Mouse (Mus musculus): ENCODE data around the gene Spns3. TPM values are rescaled to one million over a fixed set of nuclear protein-coding genes. Genes with fewer than 3 reads are reported as not detected.

Spns3 gene
- total RNA-seq (2014; rRNA removed; ENCODE audit: low replicate concordance) = not detected in 2 replicates
- 0.04 TPM in 2 replicates for polyA plus RNA-seq (2015; fragmentation: Nextera tagmentation; extraction: Ambion mirVana)

DNA sequence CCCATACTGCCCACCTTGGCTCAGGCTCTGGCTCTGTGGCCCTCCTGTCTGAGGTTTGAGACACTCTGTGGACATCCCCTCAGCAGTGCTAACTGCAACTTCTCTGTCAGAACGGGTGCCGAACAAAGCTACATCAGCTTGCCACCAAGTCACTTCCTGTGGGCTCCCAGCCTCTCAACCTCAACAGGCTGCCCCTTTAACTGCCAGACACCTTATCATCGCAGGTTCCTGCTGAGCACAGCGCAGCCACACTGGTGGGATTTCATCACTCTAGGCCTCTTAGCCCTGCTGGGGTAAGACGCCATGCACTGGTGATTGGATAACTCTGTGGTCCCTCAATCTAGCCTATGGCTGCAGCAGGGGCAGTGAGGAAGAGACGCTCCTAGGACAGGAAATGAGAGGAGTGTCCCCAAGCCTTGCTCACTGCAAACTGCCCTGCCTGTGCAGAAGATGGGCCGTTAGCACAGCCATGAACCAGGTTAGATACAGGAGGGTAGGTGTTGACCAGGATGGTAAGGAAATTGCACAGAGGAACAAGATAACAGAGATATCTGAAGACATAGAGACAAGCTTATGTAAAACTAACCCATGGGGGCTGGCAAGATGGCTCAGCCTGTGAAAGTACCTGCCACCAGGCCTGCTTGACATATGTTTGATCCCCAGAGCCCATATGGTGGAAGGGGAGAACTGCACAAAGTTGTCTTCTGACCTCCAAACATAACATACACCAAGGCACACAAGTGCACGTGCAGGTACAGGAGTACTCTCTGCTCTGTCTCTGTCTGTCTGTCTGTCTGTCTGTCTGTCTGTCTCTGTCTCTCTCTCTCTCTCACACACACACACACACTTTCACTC, at the start of gene Spns3:
Gene Spns3 (minus strand): TSS at position 373 of the 855 bp plus-strand sequence.
- Histone ChIP-seq H3K27me3 (ENCODE audit: control insufficient read depth, insufficient read depth, low read length) (no peaks in the 10 kb centered on the region), H3K4me1 (ENCODE audit: control insufficient read depth, insufficient read depth) (no peaks in the 10 kb centered on the region), H3K36me3 (replicated peaks; ENCODE audit: control insufficient read depth, insufficient read depth, low read length) (no peaks in the 10 kb centered on the region), H3K9me3 (replicated peaks; ENCODE audit: control insufficient read depth, low read length) (no peaks in the 10 kb centered on the region), H3K4me2 (ENCODE audit: low read depth, low read length) (no peak within 1 kb of the TSS; the same call in 1 of the 2 replicates), H3K4me3 (ENCODE audit: low read depth, low read length) (no peak within 1 kb of the TSS), H3K27ac (ENCODE audit: low read depth) (no peak within 1 kb of the TSS), H3K9ac (replicated peaks; ENCODE audit: low read depth, low read length) (no peak within 1 kb of the TSS)
- WGBS = 25% methylated on average over 8 of the region's 8 CpGs
- ATAC-seq (ENCODE audit: insufficient read depth, low read depth) = no peak
- no peak for DNase-seq (ENCODE audit: low spot score)
- no peak for TF ChIP-seq EP300 (IDR thresholded peaks at IDR 0.05; ENCODE audit: low read depth)
- TF ChIP-seq CTCF (IDR thresholded peaks at IDR 0.05; ENCODE audit: low read depth) = no peak

DNA sequence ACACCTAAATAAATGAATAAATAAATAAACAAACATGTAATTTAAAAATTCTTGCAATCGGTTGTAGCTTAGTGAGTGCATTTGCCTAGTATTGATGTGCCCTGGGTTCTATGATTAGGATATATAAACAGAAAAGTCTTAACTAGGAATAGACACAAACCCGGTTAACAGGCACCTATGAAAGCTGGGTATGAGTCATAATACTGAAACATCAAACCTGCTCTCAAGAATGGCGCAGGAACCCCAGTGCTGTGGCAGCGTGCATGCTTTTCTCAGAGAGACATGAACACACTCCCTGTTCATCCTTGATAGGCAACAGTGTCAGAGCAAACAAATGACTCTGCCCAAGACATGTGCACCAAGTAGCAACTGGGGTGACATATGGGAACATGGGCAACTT, 47.5 kb upstream of the Spns3 start:
- Histone ChIP-seq H3K9me3 (replicated peaks; ENCODE audit: control insufficient read depth, low read length) (no peaks in the 10 kb centered on the region), H3K27ac (ENCODE audit: low read depth) (no peak overlapping the region), H3K36me3 (replicated peaks; ENCODE audit: control insufficient read depth, insufficient read depth, low read length) (no peaks in the 10 kb centered on the region), H3K9ac (replicated peaks; ENCODE audit: low read depth, low read length) (no peak overlapping the region), H3K4me1 (ENCODE audit: control insufficient read depth, insufficient read depth) (no peaks in the 10 kb centered on the region), H3K4me3 (ENCODE audit: low read depth, low read length) (no peak overlapping the region), H3K4me2 (ENCODE audit: low read depth, low read length) (no peak overlapping the region), H3K27me3 (ENCODE audit: control insufficient read depth, insufficient read depth, low read length) (no peaks in the 10 kb centered on the region)
- WGBS = 86% methylated on average over 4 of the region's 4 CpGs
- ATAC-seq (ENCODE audit: insufficient read depth, low read depth) (no peak), DNase-seq (ENCODE audit: low spot score) (no peak)
- TF ChIP-seq EP300 (IDR thresholded peaks at IDR 0.05; ENCODE audit: low read depth) (no peak), CTCF (IDR thresholded peaks at IDR 0.05; ENCODE audit: low read depth) (no peak)

DNA sequence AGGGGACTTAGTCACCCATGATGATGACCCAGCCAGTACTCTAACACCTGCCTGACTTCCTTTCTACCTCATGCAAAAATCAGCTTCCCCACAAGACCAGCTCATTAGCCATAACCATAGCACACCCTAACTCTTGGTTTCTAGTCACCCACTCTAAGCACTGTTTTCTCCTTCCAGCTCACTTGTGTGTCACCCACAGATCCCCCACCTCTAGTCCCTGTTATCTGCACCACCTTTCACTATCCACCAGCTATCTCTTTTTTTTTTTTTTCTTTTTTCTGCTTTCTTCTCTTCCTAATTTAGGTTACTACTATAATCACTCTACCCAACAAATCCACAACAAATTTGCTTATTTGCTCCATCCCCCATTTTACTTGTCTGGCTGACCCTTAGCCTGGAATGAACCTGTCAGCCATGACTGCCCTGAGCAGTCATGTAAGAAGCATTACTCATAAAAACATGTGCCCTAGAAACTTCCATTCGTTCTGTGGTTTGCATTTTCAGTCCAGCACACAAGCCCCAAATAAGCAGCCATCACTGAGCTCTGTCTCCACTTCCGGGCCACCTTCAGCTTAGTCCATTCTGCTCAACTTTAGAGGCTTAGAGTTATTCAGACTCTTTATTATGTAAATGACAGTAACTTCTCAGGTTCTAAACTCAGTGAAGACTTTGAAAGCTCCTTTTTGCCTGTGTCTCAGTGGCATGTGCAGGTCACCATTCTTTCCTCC, 44.9 kb upstream of the Spns3 start:
- ATAC-seq (ENCODE audit: insufficient read depth, low read depth) = no peak
- Histone ChIP-seq H3K4me1 (ENCODE audit: control insufficient read depth, insufficient read depth) (no peaks in the 10 kb centered on the region), H3K9me3 (replicated peaks; ENCODE audit: control insufficient read depth, low read length) (no peaks in the 10 kb centered on the region), H3K4me2 (ENCODE audit: low read depth, low read length) (no peak overlapping the region), H3K27me3 (ENCODE audit: control insufficient read depth, insufficient read depth, low read length) (no peaks in the 10 kb centered on the region), H3K4me3 (ENCODE audit: low read depth, low read length) (no peak overlapping the region), H3K27ac (ENCODE audit: low read depth) (no peak overlapping the region), H3K9ac (replicated peaks; ENCODE audit: low read depth, low read length) (no peak overlapping the region), H3K36me3 (replicated peaks; ENCODE audit: control insufficient read depth, insufficient read depth, low read length) (no peaks in the 10 kb centered on the region)
- WGBS = 68% methylated on average over 2 of the region's 2 CpGs
- no peak for TF ChIP-seq CTCF (IDR thresholded peaks at IDR 0.05; ENCODE audit: low read depth)
- no peak for DNase-seq (ENCODE audit: low spot score)

GRCm38 (mm10) chr11:72587537-72588233, 37.4 kb upstream of the Spns3 start:
- peak overlapping the region; percentile 50; the same call in 1 of the 2 replicates for H3K27ac ChIP-seq (ENCODE audit: low read depth)
- H3K4me3 ChIP-seq (ENCODE audit: low read depth, low read length) = no peak overlapping the region
- no peak overlapping the region for H3K4me2 ChIP-seq (ENCODE audit: low read depth, low read length)
- H3K9ac ChIP-seq (replicated peaks; ENCODE audit: low read depth, low read length) = no peak overlapping the region
- H3K36me3 ChIP-seq (replicated peaks; ENCODE audit: control insufficient read depth, insufficient read depth, low read length) = no peaks in the 10 kb centered on the region
- H3K9me3 ChIP-seq (replicated peaks; ENCODE audit: control insufficient read depth, low read length) = no peaks in the 10 kb centered on the region
- no peaks in the 10 kb centered on the region for H3K27me3 ChIP-seq (ENCODE audit: control insufficient read depth, insufficient read depth, low read length)
- 38% methylated on average over 7 of the region's 7 CpGs for WGBS
- no peak for DNase-seq (ENCODE audit: low spot score)
- ATAC-seq (ENCODE audit: insufficient read depth, low read depth) = no peak
- TF ChIP-seq EP300 (IDR thresholded peaks at IDR 0.05; ENCODE audit: low read depth) (no peak), CTCF (IDR thresholded peaks at IDR 0.05; ENCODE audit: low read depth) (no peak)
- 0 out of 2 replicates have a peak, but pooled peaks cover 2% of the 10 kb centered on the region for H3K4me1 ChIP-seq (ENCODE audit: control insufficient read depth, insufficient read depth)

DNA sequence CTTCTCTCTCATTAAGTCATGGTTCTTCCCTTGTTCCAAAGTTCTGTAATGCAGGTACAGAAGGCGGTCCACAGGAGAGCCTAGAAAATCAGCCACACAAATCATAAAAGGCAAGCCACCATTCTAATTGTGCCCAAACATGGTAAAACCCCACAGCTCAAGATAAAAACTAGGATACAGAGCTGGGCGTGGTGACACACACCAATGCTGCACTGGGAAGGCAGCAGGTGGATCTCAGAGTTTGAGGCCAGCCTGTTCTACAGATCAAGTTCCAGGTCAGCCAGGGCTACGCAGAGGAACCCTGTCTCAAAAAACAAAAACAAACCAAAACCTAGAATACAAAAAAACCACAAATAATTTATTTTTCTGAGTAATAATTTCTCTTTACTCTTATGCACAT, 36.3 kb upstream of the Spns3 start:
- no peaks in the 10 kb centered on the region for H3K9me3 ChIP-seq (replicated peaks; ENCODE audit: control insufficient read depth, low read length)

More for the DNA sequence above, 36.3 kb upstream of the Spns3 start:
- DNase-seq (ENCODE audit: low spot score) = no peak
- H3K36me3 ChIP-seq (replicated peaks; ENCODE audit: control insufficient read depth, insufficient read depth, low read length) = no peaks in the 10 kb centered on the region
- no peaks in the 10 kb centered on the region for H3K27me3 ChIP-seq (ENCODE audit: control insufficient read depth, insufficient read depth, low read length)
- no peak for ATAC-seq (ENCODE audit: insufficient read depth, low read depth)
- no peak overlapping the region for H3K9ac ChIP-seq (replicated peaks; ENCODE audit: low read depth, low read length)
- no peak for TF ChIP-seq CTCF (IDR thresholded peaks at IDR 0.05; ENCODE audit: low read depth)
- no peak for TF ChIP-seq EP300 (IDR thresholded peaks at IDR 0.05; ENCODE audit: low read depth)
- WGBS = 88% methylated on average over 3 of the region's 3 CpGs
- H3K4me3 ChIP-seq (ENCODE audit: low read depth, low read length) = no peak overlapping the region
- H3K27ac ChIP-seq (ENCODE audit: low read depth) = no peak overlapping the region
- H3K4me2 ChIP-seq (ENCODE audit: low read depth, low read length) = no peak overlapping the region
- 0 out of 2 replicates have a peak, but pooled peaks cover 2% of the 10 kb centered on the region for H3K4me1 ChIP-seq (ENCODE audit: control insufficient read depth, insufficient read depth)

All from heart, postnatal 0 days (tissue).